Mouse (Mus musculus) kidney, postnatal 14 days (tissue): ENCODE data around the gene Hnrnpm.
"Not testable (repeated sequence)": the region's sequence is repeated elsewhere in the genome, so short reads cannot be mapped to it uniquely, and the experiment has no call there.

Experiments
- DNase-seq: peaks from one replicate; pipeline ENCODE4 v3.0.0; 2022; ENCODE audit warnings: mixed read lengths

Hnrnpm gene

DNA sequence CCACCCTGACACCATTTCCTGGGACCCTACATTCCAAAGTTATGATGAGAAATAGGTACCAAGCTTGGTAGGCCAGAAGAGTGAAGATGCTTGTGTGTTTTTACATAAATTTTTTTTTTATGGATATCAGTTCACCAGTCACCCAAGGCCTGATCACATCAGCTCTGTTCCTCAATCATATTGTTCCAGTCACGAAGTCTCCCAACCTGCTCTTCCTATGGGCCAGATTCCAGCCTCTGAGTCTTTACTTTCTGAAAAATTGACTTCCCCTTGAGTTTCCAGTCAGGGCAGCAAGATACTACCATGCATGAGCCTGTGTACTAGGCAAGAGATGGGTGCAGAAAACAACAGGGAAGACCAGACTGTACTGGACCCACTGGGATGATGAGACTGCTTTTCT is at the start of gene Hnrnpm:
Gene Hnrnpm (minus strand): TSS at position 101 of the 400 bp plus-strand sequence.
- DNase-seq: no peak

GRCm38 (mm10) chr17:33733526-33733925 is 46.9 kb upstream of the Hnrnpm start:
- not testable (repeated sequence) for DNase-seq

DNA sequence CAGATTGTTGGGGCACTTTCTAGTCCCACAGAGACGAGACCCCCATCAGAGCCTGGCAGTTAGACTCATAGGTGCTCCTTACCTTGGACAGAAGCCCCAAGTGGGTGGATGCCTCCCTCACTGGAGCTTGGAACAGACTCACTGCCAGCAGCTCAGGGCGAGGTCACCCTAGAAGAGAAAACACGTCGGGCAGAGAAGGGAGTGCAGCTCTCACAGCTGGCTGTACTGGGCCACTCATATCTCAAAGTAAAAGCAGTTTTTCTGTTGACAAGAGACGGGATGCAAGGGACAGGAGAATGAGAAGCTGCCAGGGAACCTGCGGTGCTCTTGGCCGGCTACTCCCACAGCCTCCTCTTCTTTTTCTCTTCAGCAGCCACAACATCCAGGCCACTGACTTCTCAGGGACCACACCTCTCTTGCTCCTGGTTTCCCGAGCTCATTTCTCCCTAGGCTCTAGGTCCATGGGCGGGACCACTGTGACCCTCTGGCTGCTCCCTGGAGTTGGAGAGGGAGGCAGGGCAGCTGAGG is 46.0 kb upstream of the Hnrnpm start:
- DNase-seq: not testable (repeated sequence)

DNA sequence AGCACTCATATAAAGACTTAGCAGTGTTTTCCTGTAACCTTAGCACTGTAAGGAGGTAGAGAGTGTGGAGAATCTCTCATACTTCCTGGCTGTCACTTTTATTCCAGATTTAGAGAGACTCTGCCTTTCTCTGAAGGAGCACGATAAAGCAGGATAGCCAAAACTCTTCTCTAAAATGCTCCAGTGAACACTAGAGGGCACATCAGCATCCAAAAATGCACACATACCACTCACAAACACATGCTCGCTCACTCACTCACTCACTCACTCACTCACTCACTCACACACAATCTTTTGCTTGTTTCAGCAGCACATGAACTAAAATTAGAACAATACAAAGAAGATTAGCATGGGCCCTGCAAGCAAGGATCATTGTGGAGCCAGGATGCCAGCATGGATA is 42.6 kb upstream of the Hnrnpm start:
- DNase-seq: peak; percentile 33

DNA sequence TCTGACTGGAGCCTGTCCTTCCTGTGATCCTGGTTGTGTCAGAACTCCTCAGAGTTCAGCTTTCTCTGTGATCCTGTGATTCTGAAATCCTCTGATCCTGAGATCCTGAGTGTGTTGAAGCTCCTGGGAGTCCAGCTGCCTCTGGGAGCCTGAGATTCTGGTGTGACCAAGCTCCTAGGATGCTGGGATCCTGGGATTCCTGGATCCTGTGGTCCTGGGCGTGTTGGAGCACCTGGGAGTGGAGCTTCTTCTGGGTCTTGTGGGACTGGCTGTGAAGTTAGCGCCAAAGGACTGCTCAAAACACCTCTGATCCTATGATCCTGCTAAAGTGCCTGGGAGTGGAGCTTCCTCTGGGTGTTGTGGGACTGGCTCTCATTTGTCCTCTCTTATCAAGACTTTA is 41.7 kb upstream of the Hnrnpm start:
- no peak for DNase-seq

DNA sequence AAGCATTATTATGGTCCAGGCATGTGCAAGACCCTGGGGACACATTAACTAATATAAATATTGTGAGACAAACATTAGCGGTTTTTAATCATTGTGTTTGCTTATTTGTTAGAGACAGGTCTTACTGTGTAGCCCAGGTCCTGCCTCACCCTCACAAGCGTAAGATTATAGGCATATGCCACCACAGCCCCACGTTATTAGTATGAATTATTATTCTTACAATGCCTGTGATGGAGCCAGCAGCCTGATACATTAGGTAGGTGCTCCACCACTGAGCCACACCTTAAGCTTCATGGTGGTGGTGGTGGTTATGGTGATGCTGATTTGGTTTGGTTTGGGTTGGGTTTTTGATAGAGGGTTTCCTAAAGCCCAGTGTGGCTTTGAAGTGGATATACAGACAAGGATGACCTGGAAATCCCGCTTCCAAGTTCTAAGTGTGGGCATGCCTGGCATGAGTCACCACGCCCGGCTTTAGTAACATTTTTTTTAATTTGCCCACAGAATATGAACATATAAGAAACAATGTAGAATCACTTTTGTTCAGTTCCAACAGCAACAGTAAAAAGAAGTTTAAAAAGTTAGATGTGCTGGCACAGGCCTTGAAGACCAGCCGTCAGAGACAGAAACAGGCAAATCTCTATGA is 33.2 kb upstream of the Hnrnpm start:
- DNase-seq: no peak

GRCm38 (mm10) chr17:33718944-33719725 is 32.5 kb upstream of the Hnrnpm start:
- DNase-seq: no peak

GRCm38 (mm10) chr17:33718384-33718881 is 31.8 kb upstream of the Hnrnpm start, which contains the start of gene March2:
Gene March2, minus strand, starts transcription at chr17:33718670.
- DNase-seq: peak; percentile 99

DNA sequence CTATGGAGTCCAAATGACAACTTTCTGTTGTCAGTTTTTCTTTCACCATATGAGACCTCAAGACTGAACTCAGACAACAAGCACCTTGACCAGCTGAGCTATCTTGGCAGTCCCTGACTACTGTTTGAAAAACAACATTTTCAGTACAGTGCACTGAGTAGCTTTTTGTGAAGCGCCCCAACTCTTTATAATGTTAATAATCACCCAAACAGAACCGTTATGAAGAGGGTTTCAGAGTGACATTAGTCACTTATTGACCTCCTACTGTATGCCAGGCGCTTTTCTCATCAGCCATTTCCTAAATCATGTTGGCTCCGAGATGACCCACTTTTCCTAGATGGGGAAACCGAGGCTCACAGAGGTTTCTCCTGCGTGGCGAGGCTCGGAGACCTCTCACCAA is 31.3 kb upstream of the Hnrnpm start:
- no peak for DNase-seq

DNA sequence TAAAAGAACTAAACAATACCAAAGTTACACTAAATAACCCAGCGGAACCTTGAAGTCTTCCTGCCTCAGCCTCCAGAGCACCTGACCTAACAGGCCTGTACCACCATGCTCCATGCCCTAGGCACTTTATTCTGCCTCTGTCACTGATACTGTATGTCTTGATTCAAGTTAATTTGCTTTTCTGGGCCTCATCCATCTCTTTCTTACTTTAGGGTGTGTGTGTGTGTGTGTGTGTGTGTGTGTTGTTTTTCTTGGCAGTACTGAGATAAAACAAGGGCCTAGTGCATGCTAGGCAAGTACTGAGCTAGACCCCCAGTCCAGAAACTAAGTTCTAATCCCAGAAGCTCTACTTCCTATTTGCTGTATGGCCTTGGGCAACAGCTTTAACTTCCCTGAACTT is 30.6 kb upstream of the Hnrnpm start:
- no peak for DNase-seq

DNA sequence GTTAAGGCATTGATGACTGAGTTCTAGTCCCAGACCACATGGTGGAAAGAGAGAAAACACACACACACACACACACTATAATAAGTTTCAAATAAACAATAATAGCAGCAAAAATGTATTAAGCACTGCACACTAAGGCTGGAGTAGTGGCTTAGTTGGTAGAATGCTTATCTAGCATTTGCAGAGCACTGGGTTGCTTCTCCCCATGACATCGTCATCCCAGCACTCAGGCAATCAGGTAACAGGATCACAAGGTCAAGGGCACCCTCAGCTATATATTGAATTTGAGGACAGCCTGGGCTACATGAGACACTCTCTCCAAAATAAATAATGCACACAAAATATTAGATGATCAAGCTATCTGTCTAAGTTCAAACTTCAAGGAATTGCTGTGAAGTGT is 28.1 kb upstream of the Hnrnpm start:
- DNase-seq: no peak

GRCm38 (mm10) chr17:33713271-33713670 is 26.6 kb upstream of the Hnrnpm start:
- no peak for DNase-seq

- no peak for DNase-seq
Measured at GRCm38 (mm10) chr17:33709834-33710233, 23.2 kb upstream of the Hnrnpm start.

DNA sequence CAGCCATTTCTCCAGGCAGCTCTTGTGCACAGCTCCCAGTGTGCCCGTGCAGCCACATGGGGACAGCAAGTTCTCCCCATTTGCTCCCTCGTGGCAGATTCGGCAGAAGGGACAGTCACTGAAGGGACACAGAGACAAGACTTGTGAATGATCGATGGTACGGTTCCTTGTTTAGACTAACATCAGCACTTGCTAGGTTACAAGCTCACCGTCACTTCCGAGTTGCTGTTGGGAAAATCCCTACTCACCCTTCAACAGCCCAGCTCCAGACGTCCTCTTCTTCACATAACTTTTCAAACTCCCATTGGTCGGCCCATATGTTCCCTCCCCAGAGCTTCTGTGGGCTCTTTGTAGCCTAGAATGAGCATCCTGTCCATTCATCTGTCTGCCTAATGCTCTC is 16.4 kb upstream of the Hnrnpm start:
- no peak for DNase-seq

GRCm38 (mm10) chr17:33702178-33702577 is 15.5 kb upstream of the Hnrnpm start:
- no peak for DNase-seq

GRCm38 (mm10) chr17:33695471-33695870 is 8.8 kb upstream of the Hnrnpm start:
- DNase-seq: no peak

DNA sequence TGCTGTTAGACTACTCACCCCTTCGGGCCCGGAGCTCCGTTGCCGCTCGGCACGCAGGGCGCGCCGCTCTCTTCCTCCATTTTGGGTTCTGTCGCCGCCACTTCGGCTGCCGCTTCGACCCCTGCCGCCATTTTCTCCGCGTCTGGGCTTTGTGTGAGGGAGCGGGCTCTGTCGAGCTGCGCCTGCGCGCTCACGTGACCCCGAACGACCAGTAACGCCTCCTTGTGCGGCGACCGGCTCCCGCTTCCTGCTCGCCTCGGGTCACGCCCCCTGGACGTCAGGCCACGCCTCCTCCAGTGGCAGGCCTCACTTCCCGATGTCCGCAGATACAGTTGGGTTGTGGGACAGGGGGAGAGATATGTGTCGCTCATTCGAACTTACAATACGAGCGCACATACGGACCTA is 1.4 kb downstream of the Hnrnpm start:
- DNase-seq: peak; percentile 99

DNA sequence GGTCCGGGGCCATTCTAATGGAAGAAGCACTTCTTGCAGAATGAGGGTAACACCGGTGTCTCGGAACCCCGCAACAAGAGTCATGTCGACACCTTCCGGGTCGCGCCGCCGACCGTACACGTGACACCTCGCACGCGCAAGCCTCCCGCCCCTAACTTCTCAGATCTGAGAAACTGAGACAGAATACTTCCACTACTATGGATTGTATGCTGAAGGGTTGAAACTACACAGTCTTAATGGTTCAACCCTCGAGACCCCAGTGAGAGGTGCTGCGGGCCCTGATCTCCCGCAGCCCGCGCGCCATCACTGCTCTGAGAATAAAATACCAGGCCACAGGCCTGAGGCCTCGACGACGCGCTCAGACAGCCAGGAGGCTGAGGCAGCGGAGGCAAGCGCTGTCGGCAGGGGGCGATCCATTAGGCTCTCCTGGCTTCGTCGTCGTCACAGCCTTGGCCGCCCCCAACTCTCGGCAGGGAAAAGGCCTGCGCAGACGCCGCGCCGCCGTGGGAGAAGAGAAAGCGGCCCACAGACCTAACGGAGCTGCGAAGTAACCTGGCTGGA is 1.9 kb downstream of the Hnrnpm start:
- peak; percentile 73 for DNase-seq

DNA sequence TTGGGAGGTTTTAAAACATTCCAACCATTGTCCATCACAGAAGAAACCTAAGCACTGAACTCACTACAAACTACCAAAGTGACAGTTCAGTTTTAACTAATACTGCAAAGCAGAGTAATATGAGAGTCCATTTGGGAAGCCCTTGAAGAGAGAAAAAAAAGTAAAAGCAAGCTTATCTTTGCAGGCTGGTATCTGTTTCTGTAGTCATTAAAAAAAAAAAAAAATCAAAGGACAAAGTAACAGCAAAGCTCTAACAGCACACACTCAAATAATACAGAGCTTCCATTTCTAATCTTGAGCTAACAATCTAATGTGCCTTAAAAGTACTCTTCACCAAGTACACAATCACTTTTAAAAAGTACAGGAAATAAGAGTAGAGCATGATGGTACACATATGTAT is 4.9 kb downstream of the Hnrnpm start:
- DNase-seq: no peak

DNA sequence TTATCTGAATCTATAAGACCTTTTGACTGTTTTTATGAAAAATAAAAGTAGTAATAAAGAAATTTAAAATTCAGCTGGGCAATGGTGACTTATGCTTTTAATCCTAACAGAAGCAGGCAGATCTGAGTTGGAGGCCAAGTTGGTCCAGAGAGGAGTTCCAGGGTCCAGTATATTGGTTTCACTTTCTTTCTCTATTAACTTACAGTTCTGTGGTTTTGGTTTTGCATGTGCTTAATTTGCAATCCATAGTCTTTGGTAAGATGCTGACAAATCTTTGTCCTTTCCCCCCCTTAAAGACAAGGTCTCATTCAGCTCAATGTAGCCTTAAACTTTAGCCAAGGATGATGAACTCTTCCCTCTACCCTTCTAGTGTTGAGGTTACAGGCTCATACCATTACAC is 7.9 kb downstream of the Hnrnpm start:
- DNase-seq: no peak

- no peak for DNase-seq
Measured at GRCm38 (mm10) chr17:33676086-33676485, 10.6 kb downstream of the Hnrnpm start.

DNA sequence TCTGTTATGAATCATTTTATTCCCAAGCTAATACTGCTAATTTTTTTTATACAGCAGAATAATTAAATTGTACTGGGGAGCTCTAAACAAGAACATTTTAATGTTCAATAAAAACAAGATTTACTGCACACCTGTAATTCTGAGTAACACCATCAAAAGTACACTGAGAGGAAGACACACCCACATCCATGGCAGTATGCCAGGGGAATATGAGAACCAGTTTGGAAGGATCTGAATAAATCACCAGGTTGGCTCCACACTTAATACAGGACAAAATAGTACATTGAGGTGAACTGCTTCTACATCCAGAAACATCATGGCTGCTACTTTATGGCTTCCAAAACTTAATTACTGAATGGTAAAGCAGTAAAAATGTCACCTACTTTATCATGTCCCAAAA is 11.2 kb downstream of the Hnrnpm start:
- peak; percentile 64 for DNase-seq

DNA sequence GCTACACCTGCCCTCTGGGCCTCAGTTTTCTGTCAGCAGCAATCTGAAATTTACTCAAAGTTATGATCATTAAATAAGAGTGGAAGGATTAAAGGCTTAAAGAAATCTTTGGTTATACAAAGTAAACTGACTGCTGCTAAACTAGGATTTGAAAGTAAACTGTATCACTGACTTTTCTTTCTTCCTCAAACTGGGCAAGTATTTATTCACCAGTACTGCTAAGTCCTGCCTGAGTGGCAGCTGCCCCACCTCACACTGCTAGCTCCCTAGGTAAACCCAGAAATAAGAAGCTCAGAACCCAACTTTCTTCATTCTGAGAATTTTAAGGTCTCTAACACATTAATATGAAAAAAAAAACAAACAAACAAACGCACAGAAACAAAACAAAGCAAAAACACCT is 12.8 kb downstream of the Hnrnpm start:
- DNase-seq: no peak

- no peak for DNase-seq
Measured at GRCm38 (mm10) chr17:33669681-33670080, 17.0 kb downstream of the Hnrnpm start.
